Mouse (Mus musculus): ENCODE data around the gene Hist1h3e.
"Not testable (repeated sequence)": the region's sequence is repeated elsewhere in the genome, so short reads cannot be mapped to it uniquely, and the experiment has no call there.

Hist1h3e gene

GRCm38 (mm10) chr13:23562699-23563462 is 712 bp upstream of the Hist1h3e start:
- DNase-seq (ENCODE audit: extremely low spot score): peak; percentile 75

- not testable (repeated sequence) for DNase-seq (ENCODE audit: extremely low spot score)
Observed at GRCm38 (mm10) chr13:23561531-23561882, 662 bp downstream of the Hist1h3e start.

GRCm38 (mm10) chr13:23560699-23561098 is 1.5 kb downstream of the Hist1h3e start:
- not testable (repeated sequence) for DNase-seq (ENCODE audit: extremely low spot score)

DNA sequence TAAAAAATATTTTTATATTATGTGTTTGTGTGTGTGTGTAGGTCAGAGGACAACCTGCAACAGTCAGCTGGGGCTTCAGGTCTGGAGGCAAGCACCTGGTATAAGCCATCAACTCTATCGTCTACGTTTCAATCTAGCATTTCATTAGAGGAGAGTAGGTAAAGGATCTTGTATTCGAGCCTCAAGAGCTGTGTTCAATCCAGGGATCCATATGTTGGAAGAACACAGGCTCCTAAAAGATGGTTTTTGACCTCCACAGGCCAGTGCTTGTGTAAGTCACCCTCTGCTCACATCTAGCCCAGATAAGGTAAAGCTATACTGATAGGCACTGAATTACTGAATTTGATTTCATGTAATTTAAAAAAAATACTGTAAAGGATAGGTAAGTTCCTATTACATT is 5.3 kb downstream of the Hist1h3e start:
- DNase-seq (ENCODE audit: extremely low spot score): no peak

- DNase-seq (ENCODE audit: extremely low spot score): peak; percentile 92
Observed at GRCm38 (mm10) chr13:23555839-23556416, 6.2 kb downstream of the Hist1h3e start.

GRCm38 (mm10) chr13:23554925-23555838 is 7.0 kb downstream of the Hist1h3e start:
- peak; percentile 96 for DNase-seq (ENCODE audit: extremely low spot score)

DNA sequence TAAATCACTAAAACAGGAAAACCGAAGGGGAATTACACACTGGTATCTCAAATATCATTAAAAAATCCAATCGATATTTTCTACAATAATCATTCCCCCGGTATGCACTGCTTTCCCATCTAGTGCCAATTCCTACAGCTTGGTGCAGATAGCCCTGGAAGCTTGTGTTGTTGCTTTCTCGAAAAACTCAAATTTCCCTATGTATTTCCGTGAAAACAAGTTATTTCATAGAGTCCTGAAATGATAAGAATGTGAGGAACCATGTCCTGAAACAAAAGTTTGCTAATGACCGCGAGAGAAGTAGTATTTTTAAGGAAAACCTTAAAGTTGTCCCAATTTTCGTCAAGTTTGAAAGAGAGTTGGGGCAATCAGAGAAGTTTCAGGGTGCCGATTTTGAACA is 7.8 kb downstream of the Hist1h3e start:
- DNase-seq (ENCODE audit: extremely low spot score): no peak

DNA sequence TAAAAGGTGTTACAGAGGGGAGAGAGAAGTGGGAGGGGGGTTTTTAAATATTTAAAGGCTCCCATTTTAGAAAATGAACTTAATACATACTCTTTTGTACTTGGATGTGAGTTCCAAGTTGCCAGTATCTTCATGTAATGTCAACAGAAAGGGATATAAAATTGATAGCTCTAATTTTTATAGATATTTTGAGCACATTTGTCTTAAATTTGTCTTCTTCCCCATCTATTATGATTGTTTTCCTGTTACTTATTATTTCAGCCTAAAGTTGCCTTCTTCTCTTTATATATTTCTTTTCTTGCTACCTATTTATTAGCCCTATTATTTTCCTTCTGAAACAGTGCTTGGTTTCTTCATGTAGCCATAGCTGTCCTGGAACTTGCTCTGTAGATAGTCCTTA is 9.2 kb downstream of the Hist1h3e start, which contains the start of gene Hist1h1d:
Hist1h1d (plus strand) TSS at position 301 of the 400 bp plus-strand sequence.
- DNase-seq (ENCODE audit: extremely low spot score): no peak

- no peak for DNase-seq (ENCODE audit: extremely low spot score)
Observed at GRCm38 (mm10) chr13:23551931-23552914, 9.9 kb downstream of the Hist1h3e start.

DNA sequence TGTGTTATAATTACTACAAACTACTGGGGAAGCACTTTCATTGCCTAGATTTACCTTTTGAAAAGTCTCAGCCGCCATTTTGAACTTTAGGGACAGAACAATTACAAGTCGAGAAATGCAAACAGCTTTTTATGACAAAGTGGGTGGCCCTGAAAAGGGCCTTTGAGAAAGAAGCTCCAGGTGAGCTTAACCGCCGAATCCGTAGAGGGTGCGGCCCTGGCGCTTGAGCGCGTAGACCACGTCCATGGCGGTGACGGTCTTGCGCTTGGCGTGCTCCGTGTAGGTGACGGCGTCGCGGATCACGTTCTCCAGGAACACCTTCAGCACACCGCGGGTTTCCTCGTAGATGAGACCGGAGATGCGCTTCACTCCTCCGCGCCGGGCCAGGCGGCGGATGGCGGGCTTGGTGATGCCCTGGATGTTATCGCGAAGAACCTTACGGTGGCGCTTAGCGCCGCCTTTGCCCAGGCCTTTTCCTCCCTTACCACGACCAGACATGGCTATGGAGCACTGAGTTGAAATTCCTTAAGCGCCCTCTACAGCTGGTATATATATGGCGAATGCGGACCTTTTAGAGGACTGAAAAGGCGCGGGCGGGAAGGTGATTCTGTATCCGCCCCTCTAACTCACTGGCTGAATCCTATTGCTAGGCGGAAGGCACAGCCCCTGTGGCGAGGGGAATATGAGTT is 10.9 kb downstream of the Hist1h3e start, which contains the start of gene Hist1h4f:
Hist1h4f (minus strand) TSS at position 503 of the 689 bp plus-strand sequence.
- peak; percentile 97 for DNase-seq (ENCODE audit: extremely low spot score)

DNA sequence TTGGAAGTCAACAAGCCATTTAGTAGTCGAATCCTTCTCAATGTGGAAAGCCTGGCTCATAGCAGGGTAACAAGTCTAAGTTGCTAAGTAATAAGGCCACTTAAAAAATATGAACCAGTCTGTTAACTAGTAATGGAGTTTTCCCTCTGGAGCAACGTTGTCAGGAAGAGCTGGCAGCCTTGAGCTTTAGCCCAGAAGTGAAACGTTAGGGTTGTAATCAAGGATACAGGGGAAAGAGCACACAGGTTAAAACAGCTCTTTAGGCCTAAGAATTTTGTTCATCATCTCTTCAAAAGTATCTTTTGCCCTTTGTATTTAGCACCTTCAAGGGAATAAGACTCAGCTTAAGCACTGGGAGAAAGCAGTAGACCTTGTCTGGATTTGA is 11.4 kb downstream of the Hist1h3e start:
- peak; percentile 76 for DNase-seq (ENCODE audit: extremely low spot score)

DNA sequence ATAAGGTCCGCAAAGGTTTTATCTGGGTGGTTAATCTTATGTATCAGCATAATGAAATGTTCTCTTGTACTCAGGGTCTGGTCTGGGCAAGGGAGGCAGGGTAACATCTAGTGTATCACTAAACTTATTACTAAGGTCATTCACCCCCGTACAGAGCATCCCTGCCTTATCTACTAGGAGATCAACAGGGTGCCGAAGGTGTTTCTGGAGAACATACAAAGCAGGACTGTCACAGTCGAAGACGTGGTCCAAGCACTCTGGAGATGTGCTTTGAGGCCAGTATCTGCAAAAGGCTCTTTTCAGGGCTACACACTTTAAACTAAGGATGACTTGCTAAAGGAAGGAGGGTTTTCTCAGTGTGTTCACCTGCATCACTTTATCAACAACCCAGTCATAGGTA is 15.5 kb downstream of the Hist1h3e start:
- DNase-seq (ENCODE audit: extremely low spot score): no peak

GRCm38 (mm10) chr13:23544787-23545120 is 17.4 kb downstream of the Hist1h3e start:
- not testable (repeated sequence) for DNase-seq (ENCODE audit: extremely low spot score)

- DNase-seq (ENCODE audit: extremely low spot score): peak; percentile 91
Observed at GRCm38 (mm10) chr13:23543965-23544786, 18.0 kb downstream of the Hist1h3e start, which contains the start of gene Hist1h3f. Hist1h3f (plus strand) TSS chr13:23544052.

DNA sequence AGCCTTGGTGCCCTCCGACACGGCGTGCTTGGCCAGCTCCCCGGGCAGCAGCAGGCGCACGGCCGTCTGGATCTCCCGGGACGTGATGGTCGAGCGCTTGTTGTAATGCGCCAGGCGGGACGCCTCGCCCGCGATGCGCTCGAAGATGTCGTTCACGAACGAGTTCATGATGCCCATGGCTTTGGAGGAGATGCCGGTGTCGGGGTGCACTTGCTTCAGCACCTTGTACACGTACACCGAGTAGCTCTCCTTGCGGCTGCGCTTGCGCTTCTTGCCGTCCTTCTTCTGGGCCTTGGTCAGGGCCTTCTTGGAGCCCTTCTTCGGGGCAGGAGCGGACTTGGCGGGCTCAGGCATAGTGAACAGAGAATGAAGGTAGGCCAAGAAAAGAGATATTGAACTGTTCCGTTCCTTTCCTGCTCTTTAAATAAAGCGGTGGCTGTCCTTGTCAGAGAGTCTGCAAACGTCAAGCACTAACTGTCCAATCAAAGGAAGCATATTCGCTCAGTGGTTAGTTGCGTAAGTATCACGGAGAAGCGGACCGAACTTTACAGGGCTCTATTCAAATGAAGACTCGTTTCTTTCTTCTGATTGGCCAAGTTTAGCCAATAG is 19.1 kb downstream of the Hist1h3e start, which contains the start of gene Hist1h2bh:
Hist1h2bh (minus strand) TSS at position 394 of the 609 bp plus-strand sequence.
- DNase-seq (ENCODE audit: extremely low spot score): peak; percentile 91

DNA sequence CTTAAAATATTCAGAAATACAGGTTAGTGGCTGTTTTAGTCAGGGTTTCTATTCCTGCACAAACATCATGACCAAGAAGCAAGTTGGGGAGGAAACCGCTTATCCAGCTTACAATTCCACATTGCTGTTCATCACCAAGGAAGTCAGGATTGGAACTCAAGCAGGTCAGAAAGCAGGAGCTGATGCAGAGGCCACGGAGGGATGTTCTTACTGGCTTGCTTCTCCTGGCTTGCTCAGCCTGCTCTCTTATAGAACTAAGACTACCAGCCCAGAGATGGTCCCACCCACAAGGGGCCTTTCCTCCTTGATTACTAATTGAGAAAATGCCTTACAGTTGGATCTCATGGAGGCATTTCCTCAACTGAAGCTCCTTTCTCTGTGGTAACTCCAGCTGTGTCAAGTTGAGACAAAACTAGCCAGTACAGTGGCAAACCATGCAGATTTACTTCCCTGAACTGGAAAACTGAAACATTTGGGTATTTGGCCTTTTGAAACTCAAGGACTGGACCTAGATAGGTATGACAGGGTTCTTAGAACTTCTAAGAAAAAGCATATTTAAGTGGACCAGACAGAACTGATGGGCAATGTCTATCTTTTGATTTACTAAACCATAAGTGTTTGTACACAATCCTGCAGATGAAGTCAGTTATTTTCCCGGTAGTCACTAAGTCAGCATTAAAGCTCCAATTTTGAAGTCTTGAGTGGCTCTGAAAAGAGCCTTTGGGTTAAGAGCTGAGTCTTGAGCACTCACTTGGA is 19.8 kb downstream of the Hist1h3e start:
- DNase-seq (ENCODE audit: extremely low spot score): not testable (repeated sequence)

- no peak for DNase-seq (ENCODE audit: extremely low spot score)
Observed at GRCm38 (mm10) chr13:23541497-23541896, 20.7 kb downstream of the Hist1h3e start.

GRCm38 (mm10) chr13:23539821-23540220 is 22.3 kb downstream of the Hist1h3e start:
- not testable (repeated sequence) for DNase-seq (ENCODE audit: extremely low spot score)

All from embryo, embryonic 9.5 days (tissue).